Mouse (Mus musculus): ENCODE measurements at regions not wholly inside any gene's neighbourhood (a gene's known extent, or its start where the extent isn't known, plus 50 kb on each side); places are given as distances from the start of the nearest gene placed in this dataset.

- Histone ChIP-seq H3K4me1 (ENCODE audit: control insufficient read depth, insufficient read depth, low read length) (no peaks in the 10 kb centered on the region), H3K27ac (ENCODE audit: insufficient read depth, low read length) (no peak overlapping the region), H3K4me3 (ENCODE audit: insufficient read depth, low read length) (no peak overlapping the region)
- TF ChIP-seq CTCF (IDR thresholded peaks at IDR 0.05; ENCODE audit: borderline replicate concordance, insufficient read depth, low read length) (no peak), POLR2A (IDR thresholded peaks at IDR 0.05; ENCODE audit: low read depth, low read length) (no peak)
These were observed 309.2 kb upstream of the Epha4 start for GRCm38 (mm10) chr1:77823801-77824687.

GRCm38 (mm10) chr1:77820101-77820500 is 305.2 kb upstream of the Epha4 start:
- Histone ChIP-seq H3K4me3 (ENCODE audit: insufficient read depth, low read length) (no peak overlapping the region), H3K27ac (ENCODE audit: insufficient read depth, low read length) (no peak overlapping the region), H3K4me1 (ENCODE audit: control insufficient read depth, insufficient read depth, low read length) (no peaks in the 10 kb centered on the region)
- no peak for TF ChIP-seq CTCF (IDR thresholded peaks at IDR 0.05; ENCODE audit: borderline replicate concordance, insufficient read depth, low read length)
- TF ChIP-seq POLR2A (IDR thresholded peaks at IDR 0.05; ENCODE audit: low read depth, low read length), result no peak

- H3K4me3 ChIP-seq (ENCODE audit: insufficient read depth, low read length), result no peak overlapping the region
- H3K27ac ChIP-seq (ENCODE audit: insufficient read depth, low read length), result no peak overlapping the region
- no peaks in the 10 kb centered on the region for H3K4me1 ChIP-seq (ENCODE audit: control insufficient read depth, insufficient read depth, low read length)
- TF ChIP-seq POLR2A (IDR thresholded peaks at IDR 0.05; ENCODE audit: low read depth, low read length) (no peak), CTCF (IDR thresholded peaks at IDR 0.05; ENCODE audit: borderline replicate concordance, insufficient read depth, low read length) (no peak)
These were observed 300.6 kb upstream of the Epha4 start for GRCm38 (mm10) chr1:77815451-77815850.

GRCm38 (mm10) chr1:77811573-77811972 is 296.7 kb upstream of the Epha4 start:
- no peak for TF ChIP-seq POLR2A (IDR thresholded peaks at IDR 0.05; ENCODE audit: low read depth, low read length)
- TF ChIP-seq CTCF (IDR thresholded peaks at IDR 0.05; ENCODE audit: borderline replicate concordance, insufficient read depth, low read length), result no peak
- H3K27ac ChIP-seq (ENCODE audit: insufficient read depth, low read length), result no peak overlapping the region
- no peaks in the 10 kb centered on the region for H3K4me1 ChIP-seq (ENCODE audit: control insufficient read depth, insufficient read depth, low read length)
- no peak overlapping the region for H3K4me3 ChIP-seq (ENCODE audit: insufficient read depth, low read length)

GRCm38 (mm10) chr1:77790974-77791373 is 276.1 kb upstream of the Epha4 start:
- TF ChIP-seq CTCF (IDR thresholded peaks at IDR 0.05; ENCODE audit: borderline replicate concordance, insufficient read depth, low read length) (no peak), POLR2A (IDR thresholded peaks at IDR 0.05; ENCODE audit: low read depth, low read length) (no peak)
- Histone ChIP-seq H3K4me1 (ENCODE audit: control insufficient read depth, insufficient read depth, low read length) (peaks cover 2% of the 10 kb centered on the region; the same call in 1 of the 2 replicates), H3K4me3 (ENCODE audit: insufficient read depth, low read length) (no peak overlapping the region), H3K27ac (ENCODE audit: insufficient read depth, low read length) (no peak overlapping the region)

GRCm38 (mm10) chr1:77754326-77754725 is 239.4 kb upstream of the Epha4 start:
- Histone ChIP-seq H3K27ac (ENCODE audit: insufficient read depth, low read length) (no peak overlapping the region), H3K4me3 (ENCODE audit: insufficient read depth, low read length) (no peak overlapping the region), H3K4me1 (ENCODE audit: control insufficient read depth, insufficient read depth, low read length) (no peaks in the 10 kb centered on the region)
- TF ChIP-seq POLR2A (IDR thresholded peaks at IDR 0.05; ENCODE audit: low read depth, low read length) (no peak), CTCF (IDR thresholded peaks at IDR 0.05; ENCODE audit: borderline replicate concordance, insufficient read depth, low read length) (no peak)

GRCm38 (mm10) chr1:77748483-77749465 is 233.9 kb upstream of the Epha4 start:
- TF ChIP-seq CTCF (IDR thresholded peaks at IDR 0.05; ENCODE audit: borderline replicate concordance, insufficient read depth, low read length) (no peak), POLR2A (IDR thresholded peaks at IDR 0.05; ENCODE audit: low read depth, low read length) (no peak)
- no peaks in the 10 kb centered on the region; the same call in 1 of the 2 replicates for H3K4me1 ChIP-seq (ENCODE audit: control insufficient read depth, insufficient read depth, low read length)
- no peak overlapping the region for H3K27ac ChIP-seq (ENCODE audit: insufficient read depth, low read length)
- no peak overlapping the region for H3K4me3 ChIP-seq (ENCODE audit: insufficient read depth, low read length)

GRCm38 (mm10) chr1:77732099-77732498 is 217.2 kb upstream of the Epha4 start:
- TF ChIP-seq CTCF (IDR thresholded peaks at IDR 0.05; ENCODE audit: borderline replicate concordance, insufficient read depth, low read length) (no peak), POLR2A (IDR thresholded peaks at IDR 0.05; ENCODE audit: low read depth, low read length) (no peak)
- no peaks in the 10 kb centered on the region for H3K4me1 ChIP-seq (ENCODE audit: control insufficient read depth, insufficient read depth, low read length)
- H3K27ac ChIP-seq (ENCODE audit: insufficient read depth, low read length), result no peak overlapping the region
- no peak overlapping the region for H3K4me3 ChIP-seq (ENCODE audit: insufficient read depth, low read length)

- Histone ChIP-seq H3K4me1 (ENCODE audit: control insufficient read depth, insufficient read depth, low read length) (no peaks in the 10 kb centered on the region; the same call in 1 of the 2 replicates), H3K27ac (ENCODE audit: insufficient read depth, low read length) (no peak overlapping the region), H3K4me3 (ENCODE audit: insufficient read depth, low read length) (no peak overlapping the region)
- no peak for TF ChIP-seq POLR2A (IDR thresholded peaks at IDR 0.05; ENCODE audit: low read depth, low read length)
- no peak for TF ChIP-seq CTCF (IDR thresholded peaks at IDR 0.05; ENCODE audit: borderline replicate concordance, insufficient read depth, low read length)
These were observed 212.7 kb upstream of the Epha4 start for GRCm38 (mm10) chr1:77727561-77727960.
